Mouse (Mus musculus) limb, embryonic 14.5 days (tissue): ENCODE measurements around the gene Sdk1. TPM values are rescaled to one million over a fixed set of nuclear protein-coding genes. Genes with fewer than 3 reads are reported as not detected.
A peak's percentile ranks its signal among the peaks of the same experiment; 100 is the strongest.

ENCODE experiments used
- ATAC-seq: fragments of 200-750 bp; cut with Nextera tagmentation; 2 replicates; pipeline ENCODE4 v1.8.0; 2017; ENCODE audit warnings: low read depth, moderate number of reproducible peaks, moderate TSS enrichment; ENCODE audit not compliant: low FRiP score
- DNase-seq: peaks from one replicate; pipeline ENCODE4 v3.0.0-alpha.2; 2015; ENCODE audit warnings: low spot score
- H3K27ac ChIP-seq: fragments of 300-500 bp; sonication (generic); replicated peaks from 2 replicates; pipeline ENCODE4 v1.5.1; 2014; ENCODE audit warnings: low read depth, mild to moderate bottlenecking, low read length, moderate library complexity, mixed read lengths
- H3K27me3 ChIP-seq: fragments of 300-500 bp; sonication (generic); 2 replicates; pipeline ENCODE4 v1.6.1; 2014; ENCODE audit warnings: low read length, mixed read lengths; ENCODE audit not compliant: control insufficient read depth, insufficient read depth
- H3K36me3 ChIP-seq: fragments of 300-500 bp; sonication (generic); 2 replicates; pipeline ENCODE4 v1.6.1; 2014; ENCODE audit warnings: mild to moderate bottlenecking, low read length, moderate library complexity, mixed read lengths; ENCODE audit not compliant: control insufficient read depth, insufficient read depth
- H3K4me1 ChIP-seq: fragments of 300-500 bp; sonication (generic); 2 replicates; pipeline ENCODE4 v1.6.1; 2014; ENCODE audit warnings: antibody characterized with exemption, low read length, mixed read lengths; ENCODE audit not compliant: control insufficient read depth, insufficient read depth
- H3K4me2 ChIP-seq: fragments of 300-500 bp; sonication (generic); replicated peaks from 2 replicates; pipeline ENCODE4 v1.6.1; 2014; ENCODE audit warnings: low read depth, mild to moderate bottlenecking, low read length, moderate library complexity; ENCODE audit not compliant: severe bottlenecking
- H3K4me3 ChIP-seq: fragments of 300-500 bp; sonication (generic); replicated peaks from 2 replicates; pipeline ENCODE4 v1.5.1; 2014; ENCODE audit warnings: low read length
- H3K9ac ChIP-seq: fragments of 300-500 bp; sonication (generic); 2 replicates; pipeline ENCODE4 v1.6.1; 2014; ENCODE audit warnings: mild to moderate bottlenecking, low read depth, low read length, moderate library complexity; ENCODE audit not compliant: severe bottlenecking
- H3K9me3 ChIP-seq: fragments of 300-500 bp; sonication (generic); 2 replicates; pipeline ENCODE4 v1.6.1; 2016; ENCODE audit warnings: low read length; ENCODE audit not compliant: control insufficient read depth
- POLR2A ChIP-seq: fragments of 200-500 bp; IDR thresholded peaks from 2 replicates; pipeline ENCODE4 v1.8.0; 2012; ENCODE audit warnings: inconsistent platforms, mild to moderate bottlenecking, moderate library complexity, borderline replicate concordance; ENCODE audit not compliant: insufficient read depth, insufficient read length; ENCODE audit errors: extremely low read depth
- WGBS: fragments of 180-500 bp; shearing (Covaris S2); extraction: QIAGEN DNeasy Blood & Tissue Kit; methylation state at CpG from one replicate; pipeline ENCODE4 v1.1.7; 2014; 5-methylcytosine and 5-hydroxymethylcytosine counted together
- polyA plus RNA-seq, 2 experiments: library from polyadenylated mRNA; depleted of rRNA in 1 of 2; stranded (reverse) in 1 of 2; unstranded in 1 of 2; fragments of >200 nt; fragmentation: Nextera tagmentation in 1 of 2; extraction: Ambion mirVana in 1 of 2; gene quantifications; 2 replicates each; pipeline versions ENCODE4 v1.2.1 to v1.2.3; 2012 to 2014

Gene Sdk1
- polyA plus RNA-seq, 2 experiments: 2.8 to 7.2 TPM

GRCm38 (mm10) chr5:141234326-141234725 is 7.0 kb upstream of the Sdk1 start:
- no peak for ATAC-seq
- WGBS: 8% methylated on average over 4 of the region's 4 CpGs
- H3K9ac ChIP-seq: no peak overlapping the region
- TF ChIP-seq POLR2A: no peak
- no peak overlapping the region for H3K27ac ChIP-seq
- H3K4me1 ChIP-seq: peaks cover 3% of the 10 kb centered on the region; the same call in 1 of the 2 replicates
- no peak overlapping the region for H3K4me2 ChIP-seq
- H3K27me3 ChIP-seq: no peaks in the 10 kb centered on the region
- H3K4me3 ChIP-seq: no peak overlapping the region
- no peaks in the 10 kb centered on the region for H3K9me3 ChIP-seq
- DNase-seq: no peak
- no peaks in the 10 kb centered on the region for H3K36me3 ChIP-seq

GRCm38 (mm10) chr5:141239401-141239800 is 1.9 kb upstream of the Sdk1 start:
- peaks cover 16% of the 10 kb centered on the region for H3K27me3 ChIP-seq
- no peak overlapping the region for H3K9ac ChIP-seq
- TF ChIP-seq POLR2A: no peak
- no peaks in the 10 kb centered on the region for H3K9me3 ChIP-seq
- ATAC-seq: no peak
- H3K27ac ChIP-seq: no peak overlapping the region
- no peak for DNase-seq
- 24% methylated on average over 5 of the region's 5 CpGs for WGBS
- no peaks in the 10 kb centered on the region for H3K36me3 ChIP-seq
- peaks cover 35% of the 10 kb centered on the region for H3K4me1 ChIP-seq
- no peak overlapping the region for H3K4me3 ChIP-seq
- 0 out of 2 replicates have a peak overlapping the region, but pooled peaks have one; percentile 96 for H3K4me2 ChIP-seq

- Histone ChIP-seq H3K27ac (no peak overlapping the region), H3K36me3 (no peaks in the 10 kb centered on the region), H3K9ac (peak overlapping the region; percentile 41; the same call in 1 of the 2 replicates), H3K4me3 (peak overlapping the region; percentile 66), H3K4me1 (peaks cover 35% of the 10 kb centered on the region), H3K9me3 (no peaks in the 10 kb centered on the region), H3K4me2 (peak overlapping the region; percentile 96), H3K27me3 (peaks cover 16% of the 10 kb centered on the region)
- 0% methylated on average over 10 of the region's 10 CpGs for WGBS
- TF ChIP-seq POLR2A: no peak
- 0 out of 2 replicates have a peak, but pooled peaks have one; percentile 9 for ATAC-seq
- DNase-seq: peak; percentile 26
These were observed 849 bp upstream of the Sdk1 start for GRCm38 (mm10) chr5:141240441-141240840.

- Histone ChIP-seq H3K27ac (peak overlapping the region; percentile 55; the same call in 1 of the 2 replicates), H3K27me3 (peaks cover 16% of the 10 kb centered on the region), H3K4me2 (peak overlapping the region; percentile 96), H3K9ac (peak overlapping the region; percentile 75), H3K4me3 (peak overlapping the region; percentile 66), H3K4me1 (peaks cover 35% of the 10 kb centered on the region), H3K9me3 (no peaks in the 10 kb centered on the region), H3K36me3 (no peaks in the 10 kb centered on the region)
- peak; percentile 32; the same call in 1 of the 2 replicates for ATAC-seq
- no peak for TF ChIP-seq POLR2A
- WGBS: under 1% methylated on average over 49 of the region's 82 CpGs
- no peak for DNase-seq
These were observed 475 bp downstream of the Sdk1 start for GRCm38 (mm10) chr5:141241645-141242284.

GRCm38 (mm10) chr5:141243253-141243965 is 2.1 kb downstream of the Sdk1 start:
- peak; percentile 31 for DNase-seq
- Histone ChIP-seq H3K4me3 (peak overlapping the region; percentile 66), H3K27ac (no peak overlapping the region), H3K27me3 (peaks cover 16% of the 10 kb centered on the region), H3K9me3 (no peaks in the 10 kb centered on the region), H3K36me3 (no peaks in the 10 kb centered on the region), H3K4me1 (peaks cover 35% of the 10 kb centered on the region), H3K4me2 (peak overlapping the region; percentile 96), H3K9ac (peak overlapping the region; percentile 43)
- ATAC-seq: no peak
- 3% methylated on average over 33 of the region's 33 CpGs for WGBS
- no peak for TF ChIP-seq POLR2A
